Mouse (Mus musculus): ENCODE data around the gene Cat. TPM values are rescaled to one million over a fixed set of nuclear protein-coding genes. Genes with fewer than 3 reads are reported as not detected.

Cat gene
- total and polyA plus RNA-seq, 2 experiments from 2014 or later, result 70.2 to 118 TPM

GRCm38 (mm10) chr2:103495633-103496418 is 10.9 kb upstream of the Cat start:
- Histone ChIP-seq H3K4me1 (ENCODE audit: insufficient read depth, low read length) (no peaks in the 10 kb centered on the region), H3K36me3 (ENCODE audit: insufficient read depth, low read length) (no peaks in the 10 kb centered on the region), H3K9ac (replicated peaks; ENCODE audit: low read length, poor library complexity, severe bottlenecking) (no peak overlapping the region), H3K4me2 (ENCODE audit: low read depth, low read length, poor library complexity, severe bottlenecking) (no peak overlapping the region), H3K27ac (ENCODE audit: low read depth, low read length) (no peak overlapping the region), H3K4me3 (ENCODE audit: low read depth, low read length) (no peak overlapping the region), H3K9me3 (ENCODE audit: low read length) (no peaks in the 10 kb centered on the region), H3K27me3 (ENCODE audit: insufficient read depth, low read length) (no peaks in the 10 kb centered on the region)
- DNase-seq (ENCODE audit: low spot score), result no peak
- TF ChIP-seq CTCF (IDR thresholded peaks at IDR 0.05), result no peak
- WGBS, result 90% methylated on average over 6 of the region's 6 CpGs
- ATAC-seq (ENCODE audit: low FRiP score), result no peak

GRCm38 (mm10) chr2:103493827-103494226 is 8.9 kb upstream of the Cat start:
- no peaks in the 10 kb centered on the region for H3K36me3 ChIP-seq (ENCODE audit: insufficient read depth, low read length)
- H3K4me3 ChIP-seq (ENCODE audit: low read depth, low read length), result no peak overlapping the region
- no peak for DNase-seq (ENCODE audit: low spot score)
- no peak overlapping the region for H3K9ac ChIP-seq (replicated peaks; ENCODE audit: low read length, poor library complexity, severe bottlenecking)
- no peak for ATAC-seq (ENCODE audit: low FRiP score)
- WGBS, result 59% methylated on average over 4 of the region's 4 CpGs
- no peak overlapping the region for H3K4me2 ChIP-seq (ENCODE audit: low read depth, low read length, poor library complexity, severe bottlenecking)
- no peak for TF ChIP-seq CTCF (IDR thresholded peaks at IDR 0.05)
- no peaks in the 10 kb centered on the region for H3K9me3 ChIP-seq (ENCODE audit: low read length)
- no peaks in the 10 kb centered on the region for H3K4me1 ChIP-seq (ENCODE audit: insufficient read depth, low read length)
- H3K27ac ChIP-seq (ENCODE audit: low read depth, low read length), result no peak overlapping the region
- H3K27me3 ChIP-seq (ENCODE audit: insufficient read depth, low read length), result no peaks in the 10 kb centered on the region

GRCm38 (mm10) chr2:103492526-103492925 is 7.6 kb upstream of the Cat start:
- Histone ChIP-seq H3K27ac (ENCODE audit: low read depth, low read length) (no peak overlapping the region), H3K9me3 (ENCODE audit: low read length) (no peaks in the 10 kb centered on the region), H3K4me3 (ENCODE audit: low read depth, low read length) (no peak overlapping the region), H3K36me3 (ENCODE audit: insufficient read depth, low read length) (no peaks in the 10 kb centered on the region), H3K4me2 (ENCODE audit: low read depth, low read length, poor library complexity, severe bottlenecking) (no peak overlapping the region), H3K4me1 (ENCODE audit: insufficient read depth, low read length) (no peaks in the 10 kb centered on the region), H3K27me3 (ENCODE audit: insufficient read depth, low read length) (no peaks in the 10 kb centered on the region), H3K9ac (replicated peaks; ENCODE audit: low read length, poor library complexity, severe bottlenecking) (no peak overlapping the region)
- no peak for TF ChIP-seq CTCF (IDR thresholded peaks at IDR 0.05)
- ATAC-seq (ENCODE audit: low FRiP score) (no peak), DNase-seq (ENCODE audit: low spot score) (no peak)
- 93% methylated on average over 4 of the region's 4 CpGs for WGBS

- Histone ChIP-seq H3K9ac (replicated peaks; ENCODE audit: low read length, poor library complexity, severe bottlenecking) (peak overlapping the region; percentile 90), H3K4me1 (ENCODE audit: insufficient read depth, low read length) (peaks cover 7% of the 10 kb centered on the region; the same call in 1 of the 2 replicates), H3K9me3 (ENCODE audit: low read length) (no peaks in the 10 kb centered on the region), H3K36me3 (ENCODE audit: insufficient read depth, low read length) (no peaks in the 10 kb centered on the region), H3K4me2 (ENCODE audit: low read depth, low read length, poor library complexity, severe bottlenecking) (peak overlapping the region; percentile 67), H3K27ac (ENCODE audit: low read depth, low read length) (peak overlapping the region; percentile 91; the same call in 1 of the 2 replicates), H3K4me3 (ENCODE audit: low read depth, low read length) (peak overlapping the region; percentile 68), H3K27me3 (ENCODE audit: insufficient read depth, low read length) (no peaks in the 10 kb centered on the region)
- ATAC-seq (ENCODE audit: low FRiP score) (0 out of 2 replicates have a peak, but pooled peaks have one; percentile 2), DNase-seq (ENCODE audit: low spot score) (no peak)
- no peak for TF ChIP-seq CTCF (IDR thresholded peaks at IDR 0.05)
- WGBS, result 23% methylated on average over 5 of the region's 5 CpGs
Measured at GRCm38 (mm10) chr2:103483986-103484520, 907 bp downstream of the Cat start.

- H3K4me1 ChIP-seq (ENCODE audit: insufficient read depth, low read length), result peaks cover 7% of the 10 kb centered on the region; the same call in 1 of the 2 replicates
- WGBS, result 77% methylated on average over 7 of the region's 7 CpGs
- peak overlapping the region; percentile 67 for H3K4me2 ChIP-seq (ENCODE audit: low read depth, low read length, poor library complexity, severe bottlenecking)
- peak overlapping the region; percentile 68 for H3K4me3 ChIP-seq (ENCODE audit: low read depth, low read length)
- TF ChIP-seq CTCF (IDR thresholded peaks at IDR 0.05), result no peak
- ATAC-seq (ENCODE audit: low FRiP score), result no peak
- H3K27ac ChIP-seq (ENCODE audit: low read depth, low read length), result no peak overlapping the region
- peak overlapping the region; percentile 90; the same call in 1 of the 2 replicates for H3K9ac ChIP-seq (replicated peaks; ENCODE audit: low read length, poor library complexity, severe bottlenecking)
- no peaks in the 10 kb centered on the region for H3K9me3 ChIP-seq (ENCODE audit: low read length)
- no peaks in the 10 kb centered on the region for H3K36me3 ChIP-seq (ENCODE audit: insufficient read depth, low read length)
- DNase-seq (ENCODE audit: low spot score), result no peak
- H3K27me3 ChIP-seq (ENCODE audit: insufficient read depth, low read length), result no peaks in the 10 kb centered on the region
Measured at GRCm38 (mm10) chr2:103483289-103483985, 1.5 kb downstream of the Cat start.

Data from midbrain, postnatal 0 days (tissue).